Mouse (Mus musculus) layer of hippocampus, adult 18-20 months (tissue): Measurements from ENCODE around the gene Abl1. TPM values are rescaled to one million over a fixed set of nuclear protein-coding genes. Genes with fewer than 3 reads are reported as not detected.

Experiments
- DNase-seq, 2 experiments: peaks; one replicate each; pipeline ENCODE4 v3.0.0; 2022; ENCODE audit warnings: low spot score in 2 of 2
- total RNA-seq, 2 experiments: library from RNA; stranded (reverse); gene quantifications; 2 replicates each; pipeline ENCODE4 v1.2.3; 2021

Gene Abl1
- total RNA-seq, 2 experiments from 2014 or later: 42.5 to 46.0 TPM

DNA sequence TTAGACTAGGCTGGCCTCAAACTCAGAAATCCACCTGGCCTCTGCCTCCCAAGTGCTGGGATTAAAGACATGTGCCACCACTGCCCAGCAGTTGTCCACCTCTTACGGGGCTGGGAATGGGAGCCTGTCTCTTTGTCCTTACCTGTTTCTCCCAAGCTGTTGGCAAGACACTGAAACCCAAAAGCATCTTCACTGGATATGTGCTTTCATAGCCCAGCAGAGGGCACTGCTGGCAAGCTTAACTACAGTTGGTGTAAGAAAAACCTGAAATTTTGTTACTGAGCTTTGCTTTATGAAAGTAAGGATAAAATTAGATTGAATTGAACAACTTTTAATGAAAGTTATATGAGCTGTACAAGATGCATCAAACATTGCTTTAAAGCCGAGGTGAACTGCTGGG lies 4.5 kb upstream of the Abl1 start:
- DNase-seq: peak; percentile 41 to 72

DNA sequence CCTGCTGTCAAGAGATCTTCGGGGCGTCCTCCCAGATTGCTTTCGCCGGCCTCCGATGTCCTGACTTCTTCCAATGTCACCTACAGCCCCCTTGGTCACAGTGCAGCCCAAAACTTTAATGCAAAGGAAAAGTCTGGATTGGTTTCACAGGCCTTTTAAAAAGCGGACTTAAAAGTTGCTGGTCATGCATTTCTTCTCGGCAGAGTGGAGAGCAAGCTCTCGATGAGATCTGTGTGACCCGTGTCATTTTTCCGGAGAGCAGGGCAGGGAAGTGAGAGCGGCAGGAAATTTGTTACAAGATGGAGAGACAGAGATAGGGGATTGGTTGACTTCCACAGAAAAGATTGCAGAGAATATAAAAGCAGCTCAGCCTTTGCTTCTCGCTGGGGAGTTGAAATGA lies 869 bp downstream of the Abl1 start:
- no peak for DNase-seq

GRCm38 (mm10) chr2:31690063-31690462 lies 1.9 kb downstream of the Abl1 start:
- no peak for DNase-seq

DNA sequence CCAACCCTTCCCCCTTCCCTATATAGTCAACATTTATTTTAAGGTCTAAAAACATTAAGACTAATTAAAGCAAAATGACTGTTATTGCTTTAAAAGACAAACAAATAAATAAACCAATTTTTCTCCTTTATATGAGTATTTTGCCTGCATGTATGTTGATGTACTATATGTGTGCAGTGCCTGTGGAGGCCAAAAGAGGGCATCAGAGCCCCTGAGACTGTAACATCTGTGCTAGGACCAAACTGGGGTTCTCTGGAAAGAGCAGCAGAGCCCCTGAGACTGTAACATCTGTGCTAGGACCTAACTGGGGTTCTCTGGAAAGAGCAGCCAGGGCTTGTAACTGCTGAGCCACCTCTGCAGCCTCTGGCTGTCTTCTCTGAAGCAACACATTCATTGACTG lies 10.0 kb downstream of the Abl1 start:
- DNase-seq: no peak

DNA sequence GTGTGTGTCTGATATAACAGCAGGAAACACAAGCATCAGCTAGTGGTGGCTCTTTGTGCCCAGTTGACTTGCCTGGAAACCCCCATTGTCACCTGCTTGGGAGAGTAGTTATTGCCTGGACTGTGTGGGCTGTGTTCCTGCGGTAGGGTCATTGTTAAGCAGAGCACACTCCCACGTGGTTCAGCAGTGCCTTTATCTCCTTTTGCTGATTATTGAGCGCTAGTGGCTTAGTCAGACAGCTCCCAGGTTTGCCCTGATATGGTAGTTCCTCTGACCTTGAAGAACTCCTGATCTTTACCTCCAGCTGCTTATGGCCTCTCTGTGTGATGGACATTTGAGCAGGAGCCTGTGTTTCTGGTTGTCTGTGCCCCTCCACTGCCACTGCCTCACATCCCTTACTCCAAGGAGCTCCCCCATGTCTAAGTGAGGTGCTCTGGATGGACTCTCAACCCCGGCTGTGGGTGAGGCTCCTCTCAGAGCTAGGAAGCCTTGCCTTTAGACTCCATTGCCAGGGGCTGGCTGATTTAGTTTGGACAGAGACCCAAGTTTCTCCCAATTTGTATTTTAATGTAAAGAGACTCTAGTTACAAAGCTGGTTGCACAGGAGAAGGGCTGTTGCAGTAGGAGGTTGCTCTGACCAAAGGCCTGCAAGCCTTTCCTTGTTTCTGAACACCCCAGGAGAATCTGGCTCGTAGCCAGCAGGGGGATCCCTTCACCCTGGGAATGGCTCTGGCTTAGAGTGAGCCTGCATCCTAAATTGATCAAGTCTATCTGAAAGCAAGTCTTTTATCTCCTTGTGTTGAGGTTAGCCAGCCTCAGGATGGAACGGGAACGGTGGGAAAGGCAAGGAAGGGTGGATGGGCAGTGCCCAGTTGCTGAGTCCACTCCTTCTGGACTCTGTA lies 12.6 kb downstream of the Abl1 start:
- DNase-seq: no peak

GRCm38 (mm10) chr2:31703226-31703625 lies 15.1 kb downstream of the Abl1 start:
- no peak for DNase-seq

DNA sequence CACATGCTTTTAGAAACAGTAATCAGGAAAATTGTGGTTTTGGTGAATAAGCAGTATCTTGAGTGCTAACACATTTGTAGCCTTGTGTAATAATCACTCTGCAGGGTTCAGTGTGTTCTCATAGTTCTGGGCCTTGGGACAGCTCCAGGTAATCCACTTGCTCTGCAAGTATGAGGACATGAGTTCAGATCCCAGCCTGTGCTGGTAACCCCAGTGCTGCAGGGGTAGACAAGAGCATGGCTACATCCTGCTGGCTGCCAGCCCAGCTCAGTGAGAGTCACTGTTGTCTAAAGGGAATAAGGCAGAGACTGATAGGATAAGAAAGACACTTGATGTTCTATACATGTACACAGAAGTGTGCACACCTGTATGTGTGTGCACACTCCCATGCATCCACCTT lies 17.7 kb downstream of the Abl1 start:
- no peak for DNase-seq

GRCm38 (mm10) chr2:31706531-31706930 lies 18.4 kb downstream of the Abl1 start:
- DNase-seq: no peak

- DNase-seq: no peak
Observed at GRCm38 (mm10) chr2:31712716-31713115, 24.5 kb downstream of the Abl1 start.

- DNase-seq: no peak
Observed at GRCm38 (mm10) chr2:31713813-31714212, 25.6 kb downstream of the Abl1 start.

- no peak for DNase-seq
Observed at GRCm38 (mm10) chr2:31714780-31715179, 26.6 kb downstream of the Abl1 start.

GRCm38 (mm10) chr2:31715985-31716384 lies 27.8 kb downstream of the Abl1 start:
- peak; percentile 67 to 72 for DNase-seq

DNA sequence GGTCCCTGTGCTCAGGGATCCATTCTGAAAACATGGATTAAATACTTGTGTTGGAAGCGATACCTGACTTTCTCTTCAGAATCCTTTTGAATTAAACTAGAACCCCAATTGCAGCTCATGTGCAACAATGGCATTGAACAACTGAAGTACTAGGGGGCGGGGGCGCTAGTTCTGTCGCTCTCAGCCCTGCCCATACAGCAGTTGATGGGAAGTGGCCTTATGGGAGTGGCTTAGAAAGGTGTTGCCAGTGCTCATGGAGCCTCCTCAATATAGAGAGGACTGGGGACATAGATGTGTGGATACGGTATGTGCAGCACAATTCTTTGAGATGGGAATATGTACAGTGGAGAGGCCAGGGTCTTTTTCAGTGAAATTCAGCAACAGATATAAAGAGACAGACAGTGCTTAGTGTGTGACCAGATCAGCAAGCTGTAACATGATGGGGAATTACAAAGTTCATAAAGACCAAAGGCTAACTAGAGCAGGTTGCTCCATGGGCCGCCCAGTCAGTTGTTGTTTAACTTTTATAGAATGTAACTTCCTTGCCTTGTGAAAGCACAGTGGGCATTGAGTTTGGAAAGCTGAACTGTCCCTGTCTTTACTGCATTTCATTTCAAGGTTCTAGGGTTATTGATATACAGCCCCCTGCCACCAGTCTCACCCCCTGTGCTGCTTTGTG lies 31.2 kb downstream of the Abl1 start:
- DNase-seq: no peak

- no peak for DNase-seq
Observed at GRCm38 (mm10) chr2:31719944-31720343, 31.8 kb downstream of the Abl1 start.

- peak in 1 of 2 experiments; percentile 53 for DNase-seq
Observed at GRCm38 (mm10) chr2:31720783-31721182, 32.6 kb downstream of the Abl1 start.

- no peak for DNase-seq
Observed at GRCm38 (mm10) chr2:31724730-31725490, 36.7 kb downstream of the Abl1 start.

GRCm38 (mm10) chr2:31727576-31728277 lies 39.6 kb downstream of the Abl1 start:
- DNase-seq: peak in 1 of 2 experiments; percentile 36

GRCm38 (mm10) chr2:31730640-31731039 lies 42.5 kb downstream of the Abl1 start:
- DNase-seq: no peak

DNA sequence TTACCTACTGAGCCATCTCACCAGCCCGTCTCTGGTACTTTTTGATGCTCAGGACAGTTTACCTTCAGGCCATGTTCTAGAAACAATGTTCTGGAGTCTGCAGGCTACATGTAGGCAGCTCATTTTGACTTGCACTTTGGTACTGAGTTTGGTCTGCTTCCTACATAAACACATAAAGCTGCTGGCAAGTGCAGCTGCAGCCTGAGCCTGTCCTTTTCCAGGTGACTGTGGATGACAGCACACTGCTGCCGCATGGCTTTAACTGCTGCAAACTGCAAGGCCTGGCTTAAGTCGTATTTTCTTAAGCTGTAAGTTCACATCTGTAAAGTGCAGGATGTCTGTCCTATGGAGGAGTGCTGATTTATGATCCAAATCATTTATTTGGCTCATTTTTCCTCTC lies 44.3 kb downstream of the Abl1 start:
- no peak for DNase-seq

GRCm38 (mm10) chr2:31733558-31733957 lies 45.4 kb downstream of the Abl1 start:
- DNase-seq: no peak

GRCm38 (mm10) chr2:31739041-31739440 lies 50.9 kb downstream of the Abl1 start:
- DNase-seq: no peak
